26 mouse cellular contexts compared by ENCODE assay signal in the genomic region with DNA sequence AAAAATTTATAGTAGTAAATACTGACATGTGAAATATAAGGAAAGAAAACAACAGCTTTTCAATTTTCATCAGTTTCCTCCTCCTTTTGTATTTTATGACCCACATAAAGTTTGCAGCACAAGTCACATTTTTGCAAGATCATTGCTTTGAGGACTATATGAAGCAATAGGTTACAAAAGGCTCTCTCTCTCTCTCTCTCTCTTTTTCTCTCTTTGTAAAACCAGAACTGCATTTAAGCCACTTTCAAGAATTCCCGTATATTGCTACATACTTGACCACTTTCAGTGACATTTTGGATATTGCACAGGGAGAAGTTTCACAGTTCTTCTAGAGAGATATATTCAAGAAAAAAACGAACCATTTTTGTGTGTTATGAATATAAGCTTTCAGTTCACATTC.
A peak's percentile ranks its signal among the peaks of the same experiment; 100 is the strongest.
DNase-seq lines count a peak whose midpoint lies in the region; ATAC-seq lines count a peak whose summit lies in the region.
"Had no signal": no experiment of that assay in that cellular context is flagged by ENCODE, and none has a peak within 500 bp of the region (broad histone marks: within the 10 kb centered on the region; RNA-seq: fewer than 3 reads in every experiment).

No protein-coding gene starts in this region.

- H3K27ac ChIP-seq in kidney, embryonic 14.5 days (ENCODE audit: low read depth, low read length): no peak overlapping the region
- H3K27ac ChIP-seq: embryonic facial prominence, embryonic 10.5 days; embryonic facial prominence, embryonic 13.5 days; forebrain, embryonic 12.5 days; forebrain, embryonic 15.5 days; heart, adult 2 months; heart, embryonic 10.5 days; heart, embryonic 13.5 days; hindbrain, embryonic 14.5 days; hindbrain, postnatal 0 days had no signal

- H3K36me3 ChIP-seq in kidney, embryonic 14.5 days (ENCODE audit: control insufficient read depth, insufficient read depth, low read length): no peaks in the 10 kb centered on the region
- H3K36me3 ChIP-seq: embryonic facial prominence, embryonic 10.5 days; embryonic facial prominence, embryonic 13.5 days; forebrain, embryonic 12.5 days; forebrain, embryonic 15.5 days; heart, embryonic 10.5 days; heart, embryonic 13.5 days had no signal

- no peaks in the 10 kb centered on the region for H3K4me1 ChIP-seq in kidney, embryonic 14.5 days (ENCODE audit: control insufficient read depth, insufficient read depth, low read length)
- H3K4me1 ChIP-seq: embryonic facial prominence, embryonic 13.5 days; forebrain, embryonic 12.5 days; forebrain, embryonic 15.5 days; heart, embryonic 10.5 days; heart, embryonic 13.5 days had no signal

- no peak overlapping the region for H3K9ac ChIP-seq in kidney, embryonic 14.5 days (ENCODE audit: low read depth, low read length)
- H3K9ac ChIP-seq: embryonic facial prominence, embryonic 13.5 days; forebrain, embryonic 12.5 days; forebrain, embryonic 15.5 days; heart, embryonic 13.5 days; hindbrain, embryonic 14.5 days had no signal

- no peak overlapping the region for H3K4me2 ChIP-seq in kidney, embryonic 14.5 days (replicated peaks; ENCODE audit: low read depth, low read length)
- H3K4me2 ChIP-seq: embryonic facial prominence, embryonic 13.5 days; forebrain, embryonic 12.5 days; forebrain, embryonic 15.5 days; heart, embryonic 13.5 days; hindbrain, embryonic 14.5 days had no signal

- ATAC-seq in megakaryocyte, adult 5-6 weeks (ENCODE audit: poor library complexity, severe bottlenecking): peak; percentile 74
- no peak for ATAC-seq in kidney, embryonic 14.5 days (ENCODE audit: low FRiP score, low TSS enrichment)
- ATAC-seq: CD4-positive, CD25-positive, alpha-beta regulatory T cell, adult 4 months; forebrain, embryonic 15.5 days; hindbrain, postnatal 0 days; inflammation-experienced regulatory T-cells, adult 6 months had no signal

- WGBS in kidney, embryonic 14.5 days: 74% methylated on average over 2 of the region's 2 CpGs

- peak; percentile 26 for DNase-seq in 416B (ENCODE audit: low read depth)
- peak; percentile 32 for DNase-seq in Muller cell, postnatal 12 days (ENCODE audit: inconsistent ontology term)
- DNase-seq in cerebellum, adult 8-10 months: no peak
- DNase-seq in right cerebral cortex, postnatal 10 days (ENCODE audit: low spot score in 2 of 2): no peak
- DNase-seq: adrenal gland, postnatal 10 days; adrenal gland, postnatal 36 days; B cell, adult 2 months; cerebellum, adult 18-20 months; cerebellum, adult 9-11 months; cerebellum, postnatal 25 days; embryo, embryonic 11 days had no signal

- H3K4me3 ChIP-seq in kidney, embryonic 14.5 days (ENCODE audit: low read length): no peak overlapping the region
- H3K4me3 ChIP-seq: embryonic facial prominence, embryonic 10.5 days; embryonic facial prominence, embryonic 13.5 days; erythroblast, embryonic 14.5 days; forebrain, embryonic 12.5 days; forebrain, embryonic 15.5 days; heart, adult 2 months; heart, embryonic 10.5 days; heart, embryonic 13.5 days had no signal

- H3K27me3 ChIP-seq in kidney, embryonic 14.5 days (ENCODE audit: control insufficient read depth, insufficient read depth, low read length): no peaks in the 10 kb centered on the region
- H3K27me3 ChIP-seq: embryonic facial prominence, embryonic 13.5 days; forebrain, embryonic 12.5 days; forebrain, embryonic 15.5 days; heart, embryonic 13.5 days; Patski had no signal

- no peaks in the 10 kb centered on the region for H3K9me3 ChIP-seq in kidney, embryonic 14.5 days (ENCODE audit: control insufficient read depth, low read length)
- H3K9me3 ChIP-seq: embryonic facial prominence, embryonic 10.5 days; embryonic facial prominence, embryonic 13.5 days; forebrain, embryonic 12.5 days; forebrain, embryonic 15.5 days; heart, embryonic 10.5 days; heart, embryonic 13.5 days had no signal

Comparison
In these comparisons a context has a peak if more than half of its experiments do, and no peak if none do; other contexts are left out.
1. DNase-seq: peak in 416B (single experiment) and Muller cell, postnatal 12 days (single experiment); none in cerebellum, adult 8-10 months (single experiment) and right cerebral cortex, postnatal 10 days (0 of 2).